Mouse (Mus musculus): ENCODE measurements at regions not wholly inside any gene's neighbourhood (a gene's known extent, or its start where the extent isn't known, plus 50 kb on each side); places are given as distances from the start of the nearest gene placed in this dataset.
A peak's percentile ranks its signal among the peaks of the same experiment; 100 is the strongest.

- no peak for DNase-seq (ENCODE audit: low read depth, low spot score)
These were observed 91.2 kb upstream of the Trpm3 start for GRCm38 (mm10) chr19:22047657-22048056.

DNA sequence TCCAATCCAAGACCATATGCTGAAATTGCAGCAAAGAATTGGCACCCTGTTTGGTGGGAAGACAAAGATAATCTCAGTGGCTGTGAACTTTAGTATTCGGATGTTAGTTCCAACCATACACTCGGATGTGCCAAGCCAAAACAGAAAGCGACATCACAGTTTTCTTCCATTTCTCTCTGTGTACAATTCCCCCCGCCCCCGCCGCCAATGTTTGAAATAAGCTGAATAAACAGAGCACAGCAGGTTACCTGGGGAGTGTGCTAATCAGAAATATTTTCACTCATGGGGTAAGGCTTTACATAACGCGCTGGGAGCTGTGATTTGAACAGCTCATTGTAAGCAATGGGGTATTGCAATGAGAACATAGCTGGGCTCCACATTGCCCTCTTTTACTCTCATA, 72.5 kb upstream of the Trpm3 start:
- DNase-seq (ENCODE audit: low read depth, low spot score): no peak

GRCm38 (mm10) chr19:22070246-22071030, 68.4 kb upstream of the Trpm3 start:
- DNase-seq (ENCODE audit: low read depth, low spot score): no peak

DNA sequence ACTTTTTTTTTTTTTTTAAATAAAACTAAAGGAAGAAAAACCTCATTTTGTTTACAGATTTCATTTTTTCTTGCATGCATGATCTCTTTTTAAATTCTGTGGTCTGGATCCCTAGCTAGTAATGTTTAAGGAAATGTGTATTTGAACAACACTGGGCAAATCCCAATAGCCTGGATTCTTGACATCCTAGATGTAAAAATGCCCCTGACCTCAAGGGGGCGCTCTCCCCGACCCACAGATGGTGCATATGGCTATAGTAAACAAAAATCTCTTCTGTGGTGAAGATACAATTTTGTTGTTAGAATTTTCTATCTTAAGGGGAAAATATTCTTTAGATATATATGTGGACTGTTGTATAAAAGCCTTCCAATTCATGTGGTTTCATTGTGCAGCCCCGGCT, 67.1 kb upstream of the Trpm3 start:
- DNase-seq (ENCODE audit: low read depth, low spot score): peak; percentile 35

DNA sequence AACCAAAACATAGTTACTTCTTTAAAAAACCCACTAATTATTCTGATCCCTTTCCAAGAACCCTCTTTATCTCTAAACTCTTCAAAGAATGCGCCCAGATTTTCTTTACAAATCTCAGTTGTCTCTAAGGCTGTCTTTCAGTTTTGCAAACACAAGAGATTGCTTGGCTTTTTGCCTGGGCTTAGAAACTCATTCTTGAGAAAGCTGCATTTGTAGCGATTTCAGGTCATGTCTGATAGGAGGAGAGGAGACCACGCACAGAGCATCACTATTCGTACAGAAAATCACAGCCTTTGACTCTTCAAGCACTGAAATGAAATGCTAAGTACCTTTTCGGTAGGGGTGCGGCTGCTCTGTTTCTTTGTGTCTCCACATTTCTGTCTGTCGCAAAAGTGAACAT, 64.8 kb upstream of the Trpm3 start:
- DNase-seq (ENCODE audit: low read depth, low spot score): no peak

- DNase-seq (ENCODE audit: low read depth, low spot score): no peak
These were observed 57.4 kb upstream of the Trpm3 start for GRCm38 (mm10) chr19:22081448-22081847.
